Mouse (Mus musculus) kidney, adult 18-20 months (tissue): ENCODE data around the gene Med23.

Experiments
- DNase-seq: peaks from one replicate; pipeline ENCODE4 v3.0.0; 2021

Gene Med23

GRCm38 (mm10) chr10:24869760-24870290 is at the start of gene Med23:
Gene Med23 (plus strand): TSS chr10:24869986.
- DNase-seq, result peak; percentile 99

- DNase-seq, result no peak
These were observed 47.7 kb upstream of the Med23 start for GRCm38 (mm10) chr10:24821990-24822676.

GRCm38 (mm10) chr10:24822842-24823241 is 46.9 kb upstream of the Med23 start:
- DNase-seq, result no peak

GRCm38 (mm10) chr10:24823265-24823664 is 46.5 kb upstream of the Med23 start:
- DNase-seq, result no peak

- no peak for DNase-seq
These were observed 45.9 kb upstream of the Med23 start for GRCm38 (mm10) chr10:24823697-24824535.

- DNase-seq, result no peak
These were observed 45.2 kb upstream of the Med23 start for GRCm38 (mm10) chr10:24824621-24825020.

- no peak for DNase-seq
These were observed 44.2 kb upstream of the Med23 start for GRCm38 (mm10) chr10:24825456-24826081.

- no peak for DNase-seq
These were observed 43.7 kb upstream of the Med23 start for GRCm38 (mm10) chr10:24826130-24826529.

GRCm38 (mm10) chr10:24828136-24828535 is 41.6 kb upstream of the Med23 start:
- DNase-seq, result no peak

- no peak for DNase-seq
These were observed 39.3 kb upstream of the Med23 start for GRCm38 (mm10) chr10:24830448-24830847.

GRCm38 (mm10) chr10:24831377-24832095 is 38.2 kb upstream of the Med23 start:
- DNase-seq, result no peak

GRCm38 (mm10) chr10:24832306-24832705 is 37.5 kb upstream of the Med23 start:
- no peak for DNase-seq

GRCm38 (mm10) chr10:24834634-24835371 is 35.0 kb upstream of the Med23 start:
- no peak for DNase-seq

GRCm38 (mm10) chr10:24835702-24836342 is 34.0 kb upstream of the Med23 start:
- DNase-seq, result peak; percentile 37

GRCm38 (mm10) chr10:24836366-24837038 is 33.3 kb upstream of the Med23 start:
- DNase-seq, result no peak

GRCm38 (mm10) chr10:24840795-24841194 is 29.0 kb upstream of the Med23 start:
- DNase-seq, result no peak

- peak; percentile 22 for DNase-seq
These were observed 27.8 kb upstream of the Med23 start for GRCm38 (mm10) chr10:24841998-24842397.

GRCm38 (mm10) chr10:24842676-24843075 is 27.1 kb upstream of the Med23 start, which contains the start of gene Enpp3:
Gene Enpp3 (minus strand): TSS chr10:24842823.
- DNase-seq, result no peak

GRCm38 (mm10) chr10:24863146-24863545 is 6.6 kb upstream of the Med23 start:
- DNase-seq, result no peak

GRCm38 (mm10) chr10:24864434-24864833 is 5.4 kb upstream of the Med23 start:
- no peak for DNase-seq

GRCm38 (mm10) chr10:24873624-24874023 is 3.8 kb downstream of the Med23 start:
- no peak for DNase-seq
